Comparison of ENCODE assay signal across 16 mouse cellular contexts in the genomic region with DNA sequence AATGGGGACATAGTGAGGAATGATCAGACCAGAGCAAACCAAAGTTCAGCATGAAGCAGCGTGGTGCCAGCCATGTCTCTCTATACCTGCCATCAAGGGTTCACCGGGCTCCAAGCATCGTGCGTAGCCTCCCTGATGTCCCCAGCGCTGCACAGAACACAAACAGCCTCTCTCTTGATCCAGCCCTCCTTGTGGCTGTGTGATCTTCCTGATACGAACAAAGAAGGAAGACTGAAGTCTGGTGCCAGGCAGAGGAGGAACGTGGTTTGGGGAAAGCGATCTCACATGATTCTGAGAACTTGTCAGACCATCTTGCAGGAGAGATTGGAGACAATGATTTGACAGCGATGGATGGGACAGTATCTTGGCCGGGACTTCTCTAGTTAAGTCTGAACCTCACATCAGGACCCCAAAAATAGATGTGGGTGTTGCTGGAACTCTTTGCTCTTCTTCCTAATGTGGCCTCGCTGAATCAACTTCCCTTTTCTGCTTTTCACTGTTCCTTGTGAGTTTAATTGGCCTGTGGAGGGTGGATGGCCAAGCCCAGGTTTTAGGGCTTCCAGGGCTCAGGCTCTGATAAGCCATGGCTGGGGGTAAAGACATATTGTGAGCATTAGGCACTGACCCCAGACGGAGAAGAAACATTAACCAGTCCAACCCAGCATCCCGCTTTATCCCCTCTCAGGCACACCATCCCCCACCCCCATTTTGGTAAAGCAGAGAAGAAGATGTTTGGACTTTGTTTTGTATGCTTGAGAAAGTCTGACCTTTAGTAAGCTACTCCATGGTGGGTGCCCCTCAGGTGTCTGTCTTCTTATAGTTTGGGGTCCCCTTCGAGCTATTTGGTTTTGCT. TPM values are rescaled to one million over a fixed set of nuclear protein-coding genes. Genes with fewer than 3 reads are reported as not detected.
DNase-seq lines count a peak whose midpoint lies in the region; ATAC-seq lines count a peak whose summit lies in the region.
"Had no signal": no experiment of that assay in that cellular context is flagged by ENCODE, and none has a peak within 500 bp of the region (broad histone marks: within the 10 kb centered on the region; RNA-seq: fewer than 3 reads in every experiment).

No protein-coding gene starts in this region.

- no peak overlapping the region for H3K9ac ChIP-seq in midbrain, embryonic 11.5 days (ENCODE audit: low read length)
- no peak overlapping the region for H3K9ac ChIP-seq in midbrain, embryonic 15.5 days
- H3K9ac ChIP-seq: heart, embryonic 13.5 days; hindbrain, embryonic 15.5 days; lung, embryonic 15.5 days had no signal

- intact Hi-C loops in heart, postnatal 36 days (cut with DNase I), result no loop called here

- DNase-seq in heart, adult 11 months, result peak; percentile 94
- DNase-seq in heart, postnatal 36 days, result no peak
- peak; percentile 54 for DNase-seq in midbrain, embryonic 11.5 days (ENCODE audit: low spot score, missing footprints)
- peak; percentile 62 to 76 for DNase-seq in kidney, postnatal 25 days
- DNase-seq in splenic B cell, adult 2 months (ENCODE audit: low read depth, low spot score), result peak; percentile 62
- no peak for DNase-seq in embryo, embryonic 9.5 days (ENCODE audit: extremely low spot score)
- DNase-seq in right cerebral cortex, postnatal 36 days (ENCODE audit: low spot score in 2 of 2), result no peak
- DNase-seq: cerebellum, adult 11 months; spleen, adult 18-20 months; thymus, adult 2 months had no signal

- H3K4me3 ChIP-seq in midbrain, embryonic 11.5 days (ENCODE audit: low read depth, low read length), result no peak overlapping the region
- no peak overlapping the region for H3K4me3 ChIP-seq in midbrain, embryonic 15.5 days
- H3K4me3 ChIP-seq: heart, embryonic 13.5 days; hindbrain, embryonic 15.5 days; layer of hippocampus, adult 2 months; lung, embryonic 15.5 days had no signal

- 80% methylated on average over 14 of the region's 14 CpGs for WGBS in midbrain, embryonic 11.5 days
- 82% methylated on average over 14 of the region's 14 CpGs for WGBS in midbrain, embryonic 15.5 days

- H3K27ac ChIP-seq in midbrain, embryonic 11.5 days (ENCODE audit: low read depth, low read length), result no peak overlapping the region
- H3K27ac ChIP-seq in midbrain, embryonic 15.5 days, result no peak overlapping the region
- H3K27ac ChIP-seq: heart, embryonic 13.5 days; hindbrain, embryonic 15.5 days; layer of hippocampus, adult 2 months; lung, embryonic 15.5 days had no signal

- no peaks in the 10 kb centered on the region for H3K27me3 ChIP-seq in midbrain, embryonic 11.5 days (ENCODE audit: control insufficient read depth, insufficient read depth, low read length)
- no peaks in the 10 kb centered on the region for H3K27me3 ChIP-seq in midbrain, embryonic 15.5 days (replicated peaks)
- no peaks in the 10 kb centered on the region for H3K27me3 ChIP-seq in splenic B cell, adult 2 months (ENCODE audit: control insufficient read depth, insufficient read depth, low read length, poor library complexity, severe bottlenecking)
- H3K27me3 ChIP-seq: heart, embryonic 13.5 days; hindbrain, embryonic 15.5 days; lung, embryonic 15.5 days had no signal

- no peak for ATAC-seq in midbrain, embryonic 11.5 days (ENCODE audit: low FRiP score)
- ATAC-seq in midbrain, embryonic 15.5 days (replicated peaks), result no peak

- H3K4me1 ChIP-seq in midbrain, embryonic 11.5 days (ENCODE audit: control insufficient read depth, insufficient read depth, low read length), result no peaks in the 10 kb centered on the region
- H3K4me1 ChIP-seq in midbrain, embryonic 15.5 days, result no peaks in the 10 kb centered on the region
- H3K4me1 ChIP-seq: heart, embryonic 13.5 days; hindbrain, embryonic 15.5 days; lung, embryonic 15.5 days had no signal

- no peaks in the 10 kb centered on the region for H3K9me3 ChIP-seq in midbrain, embryonic 11.5 days (ENCODE audit: control insufficient read depth, low read length)
- H3K9me3 ChIP-seq in midbrain, embryonic 15.5 days, result no peaks in the 10 kb centered on the region
- H3K9me3 ChIP-seq: heart, embryonic 13.5 days; hindbrain, embryonic 15.5 days; lung, embryonic 15.5 days had no signal

- H3K36me3 ChIP-seq in midbrain, embryonic 11.5 days (ENCODE audit: control insufficient read depth, insufficient read depth, low read length), result no peaks in the 10 kb centered on the region
- no peaks in the 10 kb centered on the region for H3K36me3 ChIP-seq in midbrain, embryonic 15.5 days (replicated peaks)
- no peaks in the 10 kb centered on the region for H3K36me3 ChIP-seq in splenic B cell, adult 2 months (ENCODE audit: control insufficient read depth, insufficient read depth, low read length, poor library complexity, severe bottlenecking)
- H3K36me3 ChIP-seq: heart, embryonic 13.5 days; hindbrain, embryonic 15.5 days; lung, embryonic 15.5 days had no signal

- H3K4me2 ChIP-seq in midbrain, embryonic 11.5 days, result no peak overlapping the region
- no peak overlapping the region for H3K4me2 ChIP-seq in midbrain, embryonic 15.5 days
- H3K4me2 ChIP-seq: heart, embryonic 13.5 days; hindbrain, embryonic 15.5 days; lung, embryonic 15.5 days had no signal

RNA-seq across cellular contexts. Expression of gene Cd27, which starts 17.3 kb away (rescaled TPM):
- total RNA-seq in heart, postnatal 36 days (2021), result under 1 TPM in 1 of 2 experiments, not detected in 1; 0.49 TPM
- polyA plus RNA-seq in midbrain, embryonic 11.5 days (2014; fragmentation: Nextera tagmentation; extraction: Ambion mirVana), result 0.62 and 0.93 TPM in 2 replicates
- 1.4 and 2.3 TPM in 2 replicates for polyA plus RNA-seq in midbrain, embryonic 15.5 days (2015; fragmentation: Nextera tagmentation; extraction: Ambion mirVana)
- total RNA-seq: layer of hippocampus, adult 2 months; left cerebral cortex, postnatal 36 days had no signal

RNA-seq across cellular contexts. Expression of gene Tapbpl, which starts 22.4 kb away (rescaled TPM):
- 1 to 10 TPM; 4.4 to 5.1 TPM for total RNA-seq in heart, postnatal 36 days (2021)
- 1.2 and 1.6 TPM in 2 replicates for polyA plus RNA-seq in midbrain, embryonic 11.5 days (2014; fragmentation: Nextera tagmentation; extraction: Ambion mirVana)
- 6.3 TPM in 2 replicates for polyA plus RNA-seq in midbrain, embryonic 15.5 days (2015; fragmentation: Nextera tagmentation; extraction: Ambion mirVana)

RNA-seq across cellular contexts. Expression of gene Tuba3a, which starts 31.8 kb away (rescaled TPM):
- not detected for total RNA-seq in heart, postnatal 36 days (2021)
- polyA plus RNA-seq in midbrain, embryonic 11.5 days (2014; fragmentation: Nextera tagmentation; extraction: Ambion mirVana), result 0.08 TPM in 1 of 2 replicates, not detected in the other
- not detected in 2 replicates for polyA plus RNA-seq in midbrain, embryonic 15.5 days (2015; fragmentation: Nextera tagmentation; extraction: Ambion mirVana)
- total RNA-seq: layer of hippocampus, adult 2 months; left cerebral cortex, postnatal 36 days had no signal
- polyA plus RNA-seq: hindbrain, embryonic 15.5 days had no signal

RNA-seq across cellular contexts. Expression of gene Vamp1, which starts 38.7 kb away (rescaled TPM):
- 1 to 10 TPM; 5.0 to 6.5 TPM for total RNA-seq in heart, postnatal 36 days (2021)
- 1.3 and 1.4 TPM in 2 replicates for polyA plus RNA-seq in midbrain, embryonic 11.5 days (2014; fragmentation: Nextera tagmentation; extraction: Ambion mirVana)
- 15.5 and 16.5 TPM in 2 replicates for polyA plus RNA-seq in midbrain, embryonic 15.5 days (2015; fragmentation: Nextera tagmentation; extraction: Ambion mirVana)

RNA-seq across cellular contexts. Expression of gene Ltbr, which starts 59.6 kb away (rescaled TPM):
- total RNA-seq in heart, postnatal 36 days (2021), result 10 to 100 TPM; 28.8 to 31.3 TPM
- polyA plus RNA-seq in midbrain, embryonic 11.5 days (2014; fragmentation: Nextera tagmentation; extraction: Ambion mirVana), result 18.0 and 19.7 TPM in 2 replicates
- 14.2 and 16.4 TPM in 2 replicates for polyA plus RNA-seq in midbrain, embryonic 15.5 days (2015; fragmentation: Nextera tagmentation; extraction: Ambion mirVana)

Comparison
In these comparisons a context has a peak if more than half of its experiments do, and no peak if none do; other contexts are left out.
1. DNase-seq: peak in heart, adult 11 months (single experiment), midbrain, embryonic 11.5 days (single experiment), kidney, postnatal 25 days (2 of 2) and splenic B cell, adult 2 months (single experiment); none in heart, postnatal 36 days (0 of 2), embryo, embryonic 9.5 days (single experiment) and right cerebral cortex, postnatal 36 days (0 of 2).